Mouse (Mus musculus): ENCODE data around the gene Hist1h1e.
"Not testable (repeated sequence)": the region's sequence is repeated elsewhere in the genome, so short reads cannot be mapped to it uniquely, and the experiment has no call there.

Hist1h1e gene

GRCm38 (mm10) chr13:23573034-23573897 is 49.1 kb downstream of the Hist1h1e start:
- not testable (repeated sequence) for DNase-seq (ENCODE audit: low spot score)

GRCm38 (mm10) chr13:23572218-23573033 is 49.9 kb downstream of the Hist1h1e start:
- no peak for DNase-seq (ENCODE audit: low spot score)

GRCm38 (mm10) chr13:23571504-23572217 is 50.7 kb downstream of the Hist1h1e start:
- not testable (repeated sequence) for DNase-seq (ENCODE audit: low spot score)

- peak; percentile 69 for DNase-seq (ENCODE audit: low spot score)
Observed at GRCm38 (mm10) chr13:23571022-23571503, 51.3 kb downstream of the Hist1h1e start, which contains the start of the genes Hist1h2ae and Hist1h2bg. Hist1h2ae (minus strand) TSS chr13:23571220. Hist1h2bg (plus strand) TSS chr13:23571396.

All from ovary, postnatal 36 days (tissue).